Mouse (Mus musculus) MEL (cell line): ENCODE data around the gene Art3.
"Not testable (repeated sequence)": the region's sequence is repeated elsewhere in the genome, so short reads cannot be mapped to it uniquely, and the experiment has no call there.

Source experiments
- CTCF ChIP-seq, 3 experiments: IDR thresholded peaks in 2 of 3; conservative IDR thresholded peaks in 1 of 3; 2 replicates each; pipeline ENCODE4 v1.5.1; 2011 to 2012; ENCODE audit warnings: low read length in 3 of 3, low read depth in 2 of 3, mild to moderate bottlenecking in 2 of 3, improper control_type of control experiment in 1 of 3, inconsistent platforms in 1 of 3, mixed read lengths in 1 of 3, moderate library complexity in 1 of 3; ENCODE audit not compliant: control insufficient read depth in 1 of 3, insufficient read depth in 1 of 3, poor library complexity in 1 of 3, severe bottlenecking in 1 of 3
- EP300 ChIP-seq, 2 experiments: IDR thresholded peaks; 2 replicates each; pipeline ENCODE4 v1.6.1; 2011; ENCODE audit warnings: improper control_type of control experiment in 2 of 2, low read length in 2 of 2, low read depth in 1 of 2, mild to moderate bottlenecking in 1 of 2
- ETS1 ChIP-seq: IDR thresholded peaks from 2 replicates; pipeline ENCODE4 v1.6.1; 2012; ENCODE audit warnings: low read depth, mild to moderate bottlenecking, inconsistent platforms, low read length, improper control_type of control experiment, moderate library complexity
- GABPA ChIP-seq: IDR thresholded peaks from 2 replicates; pipeline ENCODE4 v1.6.1; 2012; ENCODE audit warnings: low read depth, mild to moderate bottlenecking, inconsistent platforms, low read length, improper control_type of control experiment, moderate library complexity
- KAT2A ChIP-seq: conservative IDR thresholded peaks from 2 replicates; pipeline ENCODE4 v1.6.1; 2012; ENCODE audit warnings: low read depth, low read length, improper control_type of control experiment, inconsistent platforms
- MXI1 ChIP-seq: IDR thresholded peaks from 2 replicates; pipeline ENCODE4 v1.6.1; 2011; ENCODE audit warnings: mild to moderate bottlenecking, low read depth, low read length, improper control_type of control experiment
- POLR2A ChIP-seq, 2 experiments: IDR thresholded peaks; 2 replicates each; pipeline ENCODE4 v1.6.1; 2011 to 2012; ENCODE audit warnings: low read length in 2 of 2, mild to moderate bottlenecking in 2 of 2, control low read depth in 1 of 2, improper control_type of control experiment in 1 of 2, low read depth in 1 of 2, moderate library complexity in 1 of 2; ENCODE audit not compliant: control insufficient read depth in 1 of 2, insufficient read depth in 1 of 2, poor library complexity in 1 of 2
- TCF12 ChIP-seq: IDR thresholded peaks from 2 replicates; pipeline ENCODE4 v1.6.1; 2014; ENCODE audit warnings: low read depth, mild to moderate bottlenecking, inconsistent platforms, low read length, improper control_type of control experiment, moderate library complexity
- USF1 ChIP-seq: IDR thresholded peaks from 2 replicates; pipeline ENCODE4 v1.6.1; 2014; ENCODE audit warnings: low read depth, mild to moderate bottlenecking, inconsistent platforms, low read length, improper control_type of control experiment, moderate library complexity

- TF ChIP-seq CTCF (IDR thresholded peaks at IDR 0.05 in 2 of 3, conservative IDR thresholded peaks at IDR 0.05 in 1 of 3; ENCODE audit: control insufficient read depth in 1 of 3, insufficient read depth in 1 of 3, low read depth in 2 of 3, low read length in 3 of 3, poor library complexity in 1 of 3, severe bottlenecking in 1 of 3); USF1; EP300 (IDR thresholded peaks at IDR 0.05; ENCODE audit: low read depth in 1 of 2, low read length in 2 of 2); POLR2A (IDR thresholded peaks at IDR 0.05; ENCODE audit: control insufficient read depth in 1 of 2, insufficient read depth in 1 of 2, low read depth in 1 of 2, low read length in 2 of 2, poor library complexity in 1 of 2); GABPA; KAT2A; TCF12; ETS1; MXI1: not testable (repeated sequence)
Measured at GRCm38 (mm10) chr5:92352716-92353115, 21.1 kb downstream of the Art3 start.
